Mouse (Mus musculus) intestine, postnatal 0 days (tissue): Measurements from ENCODE around the gene Itsn1. TPM values are rescaled to one million over a fixed set of nuclear protein-coding genes. Genes with fewer than 3 reads are reported as not detected.
A peak's percentile ranks its signal among the peaks of the same experiment; 100 is the strongest.

Source experiments
- ATAC-seq: fragments of 200-750 bp; cut with Nextera tagmentation; 2 replicates; pipeline ENCODE4 v1.8.0; 2017; ENCODE audit warnings: mild to moderate bottlenecking, moderate TSS enrichment, moderate library complexity
- H3K27ac ChIP-seq: fragments of 300-500 bp; sonication (generic); 2 replicates; pipeline ENCODE4 v1.5.1; 2014; ENCODE audit warnings: mild to moderate bottlenecking, low read depth, low read length, moderate library complexity
- H3K27me3 ChIP-seq: fragments of 300-500 bp; sonication (generic); replicated peaks from 2 replicates; pipeline ENCODE4 v1.6.1; 2014; ENCODE audit warnings: low read length, mixed read lengths; ENCODE audit not compliant: control insufficient read depth, insufficient read depth
- H3K36me3 ChIP-seq: fragments of 300-500 bp; sonication (generic); 2 replicates; pipeline ENCODE4 v1.6.1; 2014; ENCODE audit warnings: mild to moderate bottlenecking, moderate library complexity; ENCODE audit not compliant: control insufficient read depth, insufficient read depth
- H3K4me1 ChIP-seq: fragments of 300-500 bp; sonication (generic); replicated peaks from 2 replicates; pipeline ENCODE4 v1.6.1; 2014; ENCODE audit warnings: antibody characterized with exemption, low read length, mixed read lengths; ENCODE audit not compliant: control insufficient read depth, insufficient read depth
- H3K4me2 ChIP-seq: fragments of 300-500 bp; sonication (generic); replicated peaks from 2 replicates; pipeline ENCODE4 v1.6.1; 2014; ENCODE audit warnings: low read depth, mild to moderate bottlenecking, moderate library complexity
- H3K4me3 ChIP-seq: fragments of 300-500 bp; sonication (generic); 2 replicates; pipeline ENCODE4 v1.5.1; 2014; ENCODE audit warnings: low read depth, low read length
- H3K9ac ChIP-seq: fragments of 300-500 bp; sonication (generic); 2 replicates; pipeline ENCODE4 v1.6.1; 2014; ENCODE audit warnings: mild to moderate bottlenecking, low read depth, low read length
- H3K9me3 ChIP-seq: fragments of 300-500 bp; sonication (generic); 2 replicates; pipeline ENCODE4 v1.6.1; 2016; ENCODE audit warnings: mixed run types; ENCODE audit not compliant: control insufficient read depth
- CTCF ChIP-seq: sonication (generic); IDR thresholded peaks from 2 replicates; pipeline ENCODE4 v1.5.1; 2016; ENCODE audit warnings: low read depth, mild to moderate bottlenecking, control low read depth, antibody characterized with exemption, moderate library complexity
- WGBS: fragments of 180-500 bp; shearing (Covaris S2); extraction: QIAGEN DNeasy Blood & Tissue Kit; methylation state at CpG from one replicate; pipeline ENCODE4 v1.1.7; 2014; 5-methylcytosine and 5-hydroxymethylcytosine counted together
- polyA plus RNA-seq: library from polyadenylated mRNA; unstranded; fragments of >200 nt; fragmentation: Nextera tagmentation; extraction: Ambion mirVana; gene quantifications from 2 replicates; pipeline ENCODE4 v1.2.1, GENCODE M21; 2015

Gene Itsn1
- polyA plus RNA-seq, 1 experiment from 2014 or later, result 6.2 TPM

GRCm38 (mm10) chr16:91689791-91690190 lies 39.3 kb upstream of the Itsn1 start:
- no peak for ATAC-seq
- Histone ChIP-seq H3K9me3 (no peaks in the 10 kb centered on the region), H3K27me3 (no peaks in the 10 kb centered on the region), H3K36me3 (no peaks in the 10 kb centered on the region; the same call in 1 of the 2 replicates), H3K4me1 (no peaks in the 10 kb centered on the region), H3K4me3 (no peak overlapping the region), H3K9ac (no peak overlapping the region), H3K27ac (no peak overlapping the region), H3K4me2 (no peak overlapping the region)
- 55% methylated on average over 7 of the region's 7 CpGs for WGBS
- no peak for TF ChIP-seq CTCF

GRCm38 (mm10) chr16:91694455-91695084 lies 34.5 kb upstream of the Itsn1 start:
- peak; percentile 78 for ATAC-seq
- H3K4me2 ChIP-seq, result no peak overlapping the region

DNA sequence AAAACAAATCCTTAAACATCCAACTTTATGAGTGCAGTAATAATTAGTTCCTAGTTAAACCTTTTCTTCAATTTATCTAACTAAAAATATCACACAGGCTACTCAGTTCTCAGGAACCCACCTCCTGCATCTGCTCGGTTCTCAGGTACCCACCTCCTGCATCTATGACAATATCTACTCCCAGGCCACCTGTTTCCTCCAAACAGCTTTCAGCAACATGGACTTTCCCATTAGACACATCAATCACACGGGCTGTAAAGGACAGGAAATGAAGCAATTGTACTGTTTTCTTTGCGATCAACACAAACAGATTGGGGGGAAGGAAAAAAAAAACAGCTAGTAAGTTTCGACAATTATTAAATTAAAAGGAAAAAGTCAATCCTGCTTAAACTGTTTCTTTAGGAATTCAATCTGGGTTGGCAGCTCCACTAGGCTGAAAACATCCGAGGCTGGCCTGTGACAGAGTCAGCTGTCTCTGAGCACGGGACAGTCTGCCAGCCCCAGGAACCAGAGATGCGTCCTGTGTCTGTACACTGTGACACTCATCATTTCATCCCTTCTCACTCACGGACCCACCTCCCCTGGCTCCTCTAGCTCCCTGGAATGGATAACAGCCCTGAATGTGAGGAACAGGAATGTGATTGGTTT lies 33.8 kb upstream of the Itsn1 start:
- H3K4me3 ChIP-seq, result no peak overlapping the region
- WGBS, result 60% methylated on average over 8 of the region's 8 CpGs

More at GRCm38 (mm10) chr16:91694455-91695084, 34.5 kb upstream of the Itsn1 start:
- Histone ChIP-seq H3K9me3 (no peaks in the 10 kb centered on the region), H3K4me1 (no peaks in the 10 kb centered on the region), H3K9ac (no peak overlapping the region), H3K27ac (no peak overlapping the region; the same call in 1 of the 2 replicates), H3K27me3 (no peaks in the 10 kb centered on the region), H3K36me3 (peaks cover 17% of the 10 kb centered on the region), H3K4me3 (no peak overlapping the region)
- WGBS, result 30% methylated on average over 14 of the region's 14 CpGs
- peak; percentile 98 for TF ChIP-seq CTCF

GRCm38 (mm10) chr16:91698995-91699394 lies 30.1 kb upstream of the Itsn1 start:
- Histone ChIP-seq H3K4me3 (no peak overlapping the region), H3K36me3 (peaks cover 33% of the 10 kb centered on the region), H3K9ac (no peak overlapping the region), H3K27me3 (no peaks in the 10 kb centered on the region), H3K4me1 (peaks cover 10% of the 10 kb centered on the region), H3K27ac (no peak overlapping the region), H3K9me3 (no peaks in the 10 kb centered on the region), H3K4me2 (no peak overlapping the region)
- TF ChIP-seq CTCF, result no peak
- 96% methylated on average over 1 of the region's 1 CpGs for WGBS
- no peak for ATAC-seq

More for the DNA sequence above, 33.8 kb upstream of the Itsn1 start:
- no peaks in the 10 kb centered on the region for H3K4me1 ChIP-seq
- no peak overlapping the region for H3K9ac ChIP-seq
- H3K27me3 ChIP-seq, result no peaks in the 10 kb centered on the region
- H3K27ac ChIP-seq, result no peak overlapping the region
- no peak for ATAC-seq
- TF ChIP-seq CTCF, result no peak
- H3K9me3 ChIP-seq, result no peaks in the 10 kb centered on the region
- peaks cover 19% of the 10 kb centered on the region for H3K36me3 ChIP-seq
- H3K4me2 ChIP-seq, result no peak overlapping the region

DNA sequence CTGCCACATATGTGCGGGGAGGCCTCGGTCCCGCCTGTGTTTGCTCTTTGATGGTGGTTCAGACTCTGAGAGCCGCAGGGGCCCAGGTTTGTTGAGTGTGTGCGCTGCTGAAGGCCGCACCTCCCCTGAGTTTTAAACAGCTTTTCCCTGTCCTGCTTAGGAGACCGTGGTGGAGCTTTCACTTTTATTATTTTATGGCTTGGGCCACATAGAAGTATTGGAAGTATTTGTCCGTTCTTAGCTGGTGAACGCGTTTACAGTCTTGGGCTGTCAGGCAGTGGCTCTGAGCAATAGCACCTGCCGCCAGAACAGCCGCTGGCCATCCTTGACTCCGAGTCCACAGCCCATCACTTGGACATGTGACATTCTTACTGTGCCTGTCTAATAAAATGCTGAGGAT lies 27.2 kb upstream of the Itsn1 start:
- H3K4me1 ChIP-seq, result peaks cover 10% of the 10 kb centered on the region
- no peaks in the 10 kb centered on the region for H3K9me3 ChIP-seq
- ATAC-seq, result no peak
- H3K9ac ChIP-seq, result no peak overlapping the region
- H3K27me3 ChIP-seq, result no peaks in the 10 kb centered on the region
- H3K27ac ChIP-seq, result peak overlapping the region; percentile 15; the same call in 1 of the 2 replicates
- H3K4me2 ChIP-seq, result peak overlapping the region; percentile 35
- H3K4me3 ChIP-seq, result no peak overlapping the region
- WGBS, result 32% methylated on average over 13 of the region's 13 CpGs
- H3K36me3 ChIP-seq, result peaks cover 48% of the 10 kb centered on the region
- no peak for TF ChIP-seq CTCF

GRCm38 (mm10) chr16:91702771-91703188 lies 26.3 kb upstream of the Itsn1 start:
- no peaks in the 10 kb centered on the region for H3K27me3 ChIP-seq
- no peaks in the 10 kb centered on the region for H3K9me3 ChIP-seq
- no peak overlapping the region; the same call in 1 of the 2 replicates for H3K27ac ChIP-seq
- WGBS, result 35% methylated on average over 3 of the region's 3 CpGs
- peak; percentile 58 for TF ChIP-seq CTCF
- H3K4me2 ChIP-seq, result peak overlapping the region; percentile 35; the same call in 1 of the 2 replicates
- peaks cover 46% of the 10 kb centered on the region for H3K36me3 ChIP-seq
- peaks cover 10% of the 10 kb centered on the region for H3K4me1 ChIP-seq
- no peak overlapping the region for H3K9ac ChIP-seq
- peak; percentile 96 for ATAC-seq
- no peak overlapping the region for H3K4me3 ChIP-seq
